Mouse (Mus musculus) testis, adult 2 months (tissue): ENCODE results near the gene Hmox2.

Experiments
- CTCF ChIP-seq: fragments of 200-500 bp; IDR thresholded peaks from 2 replicates; pipeline ENCODE4 v1.5.1; 2012; ENCODE audit warnings: low read depth, mild to moderate bottlenecking, inconsistent platforms, low read length, moderate library complexity; ENCODE audit not compliant: control insufficient read depth, insufficient read depth, insufficient replicate concordance
- POLR2A ChIP-seq: fragments of 200-500 bp; IDR thresholded peaks from 2 replicates; pipeline ENCODE4 v1.6.1; 2012; ENCODE audit warnings: low read depth, mild to moderate bottlenecking, inconsistent platforms, low read length, moderate library complexity; ENCODE audit not compliant: control insufficient read depth

DNA sequence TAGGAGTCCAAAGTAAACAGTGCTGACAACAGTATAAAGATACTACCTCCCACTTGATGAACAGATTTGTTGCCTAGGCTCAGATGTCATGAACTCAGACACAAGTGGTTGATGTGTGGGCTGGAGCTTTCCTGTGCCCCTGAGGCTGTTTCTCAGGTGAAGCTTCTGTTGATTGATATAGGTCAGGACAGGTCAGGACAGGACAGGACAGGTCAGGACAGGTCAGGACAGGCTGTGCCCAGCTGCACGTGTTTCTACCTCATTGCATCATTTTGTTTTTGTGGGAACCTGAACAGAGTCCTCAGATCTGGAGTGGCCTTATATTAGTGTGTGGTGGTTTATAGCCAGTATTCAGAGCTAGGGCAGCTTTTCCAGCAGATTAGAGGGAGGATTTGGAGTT lies 23.5 kb upstream of the Hmox2 start:
- TF ChIP-seq POLR2A (no peak), CTCF (no peak)
